Mouse (Mus musculus) spleen, adult 2 months (tissue): ENCODE data around the gene Chst1.

Experiments
- CTCF ChIP-seq: fragments of 200-500 bp; IDR thresholded peaks from 2 replicates; pipeline ENCODE4 v1.5.1; 2011; ENCODE audit warnings: mild to moderate bottlenecking, inconsistent platforms; ENCODE audit not compliant: insufficient read depth, insufficient read length, insufficient replicate concordance; ENCODE audit errors: extremely low read depth
- POLR2A ChIP-seq: fragments of 200-500 bp; IDR thresholded peaks from 2 replicates; pipeline ENCODE4 v1.6.1; 2011; ENCODE audit warnings: low read depth, low read length, inconsistent platforms

DNA sequence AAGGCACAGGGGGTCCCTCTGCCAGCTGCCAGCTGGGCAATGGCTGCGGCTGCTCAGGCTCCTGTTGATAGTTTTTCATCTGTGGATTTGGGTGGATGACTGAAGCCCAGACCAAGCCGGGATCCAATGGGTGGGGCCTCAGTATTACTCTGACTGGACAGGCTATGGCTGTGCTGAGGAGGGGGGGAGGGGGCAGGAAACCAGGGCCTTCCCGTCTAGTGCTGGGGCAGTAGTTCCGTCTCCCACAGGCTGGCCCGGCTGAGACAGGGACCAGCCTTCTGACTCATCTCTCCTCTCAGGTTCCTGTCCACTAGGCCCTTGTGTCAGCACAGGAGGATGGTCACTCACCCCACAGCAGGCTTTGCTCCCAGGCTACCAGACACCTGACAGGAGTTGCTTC is 6.5 kb downstream of the Chst1 start:
- TF ChIP-seq CTCF, result no peak
- no peak for TF ChIP-seq POLR2A
